Mouse (Mus musculus): Measurements from ENCODE around the gene Isca1. TPM values are rescaled to one million over a fixed set of nuclear protein-coding genes. Genes with fewer than 3 reads are reported as not detected.
"Not testable (repeated sequence)": the region's sequence is repeated elsewhere in the genome, so short reads cannot be mapped to it uniquely, and the experiment has no call there.

Gene Isca1
- 100 to 1,000 TPM; 207 to 217 TPM for total RNA-seq (2021)
- long read RNA-seq, experiment 1, transcript Isca1-205 (1 exons, 3,280 nt), result minor isoform, 6 of 604 reads
- long read RNA-seq, experiment 1, transcript Isca1-201 (4 exons, 1,942 nt), result major isoform, 587 of 604 reads
- long read RNA-seq, experiment 1, partial matches to known transcripts, result 7 of 604 reads
- long read RNA-seq, experiment 1, other reads (novel, unspliced or antisense), result 3 of 604 reads
- long read RNA-seq, experiment 2, transcript Isca1-201 (4 exons, 1,942 nt), result major isoform, 485 of 503 reads
- long read RNA-seq, experiment 2, transcript Isca1-205 (1 exons, 3,280 nt), result minor isoform, 8 of 503 reads
- long read RNA-seq, experiment 2, partial matches to known transcripts, result 3 of 503 reads
- long read RNA-seq, experiment 2, other reads (novel, unspliced or antisense), result 4 of 503 reads

GRCm38 (mm10) chr13:59769296-59770163, at the start of gene Isca1:
Isca1 (minus strand) TSS chr13:59769810.
- peak; percentile 99 to 100 for DNase-seq
- intact Hi-C loops (cut with DNase I), result no loop called here

GRCm38 (mm10) chr13:59817352-59817751, 47.7 kb upstream of the Isca1 start:
- intact Hi-C loops (cut with DNase I), result no loop called here
- DNase-seq, result no peak

- DNase-seq, result no peak
These were observed 44.5 kb upstream of the Isca1 start for GRCm38 (mm10) chr13:59814109-59814591.

GRCm38 (mm10) chr13:59811581-59811980, 42.0 kb upstream of the Isca1 start:
- intact Hi-C loops (cut with DNase I), result no loop called here

More at GRCm38 (mm10) chr13:59814109-59814591, 44.5 kb upstream of the Isca1 start:
- intact Hi-C loops (cut with DNase I), result no loop called here

GRCm38 (mm10) chr13:59801000-59801399, 31.4 kb upstream of the Isca1 start:
- no peak for DNase-seq

More at GRCm38 (mm10) chr13:59811581-59811980, 42.0 kb upstream of the Isca1 start:
- no peak for DNase-seq

GRCm38 (mm10) chr13:59800077-59800476, 30.5 kb upstream of the Isca1 start:
- intact Hi-C loops (cut with DNase I), result no loop called here
- DNase-seq, result no peak

More at GRCm38 (mm10) chr13:59801000-59801399, 31.4 kb upstream of the Isca1 start:
- intact Hi-C loops (cut with DNase I), result no loop called here

GRCm38 (mm10) chr13:59798306-59798705, 28.7 kb upstream of the Isca1 start:
- no peak for DNase-seq
- intact Hi-C loops (cut with DNase I), result no loop called here

GRCm38 (mm10) chr13:59796466-59796848, 26.8 kb upstream of the Isca1 start:
- no peak for DNase-seq
- intact Hi-C loops (cut with DNase I), result no loop called here

- intact Hi-C loops (cut with DNase I), result no loop called here
- DNase-seq, result no peak
These were observed 26.3 kb upstream of the Isca1 start for GRCm38 (mm10) chr13:59795807-59796465.

- intact Hi-C loops (cut with DNase I), result no loop called here
- no peak for DNase-seq
These were observed 25.2 kb upstream of the Isca1 start for GRCm38 (mm10) chr13:59794786-59795185.

- intact Hi-C loops (cut with DNase I), result no loop called here
- no peak for DNase-seq
These were observed 12.5 kb upstream of the Isca1 start, which contains the start of gene Gm49354 for GRCm38 (mm10) chr13:59782145-59782544. Gm49354 (minus strand) TSS chr13:59782245.

GRCm38 (mm10) chr13:59779744-59780264, 10.2 kb upstream of the Isca1 start:
- DNase-seq; intact Hi-C loops (cut with DNase I): not testable (repeated sequence)

- intact Hi-C loops (cut with DNase I), result no loop called here
- DNase-seq, result no peak
These were observed 9.6 kb upstream of the Isca1 start for GRCm38 (mm10) chr13:59779213-59779612.

GRCm38 (mm10) chr13:59775168-59775567, 5.6 kb upstream of the Isca1 start:
- no peak for DNase-seq
- intact Hi-C loops (cut with DNase I), result no loop called here

GRCm38 (mm10) chr13:59771257-59771656, 1.6 kb upstream of the Isca1 start:
- DNase-seq, result peak; percentile 84 to 87
- intact Hi-C loops (cut with DNase I), result no loop called here

- peak in 1 of 2 experiments; percentile 15 for DNase-seq
- intact Hi-C loops (cut with DNase I), result no loop called here
These were observed 1.2 kb upstream of the Isca1 start for GRCm38 (mm10) chr13:59770847-59771246.

GRCm38 (mm10) chr13:59770164-59770562, 553 bp upstream of the Isca1 start:
- intact Hi-C loops (cut with DNase I), result no loop called here
- peak; percentile 80 to 84 for DNase-seq

GRCm38 (mm10) chr13:59768531-59768930, 1.1 kb downstream of the Isca1 start:
- intact Hi-C loops (cut with DNase I), result no loop called here
- DNase-seq, result peak in 1 of 2 experiments; percentile 13

- DNase-seq, result peak in 1 of 2 experiments; percentile 23
- intact Hi-C loops (cut with DNase I), result no loop called here
These were observed 2.7 kb downstream of the Isca1 start for GRCm38 (mm10) chr13:59766786-59767515.
